Mouse (Mus musculus) small intestine, adult 2 months (tissue): ENCODE data around the gene Cdhr3.

Experiments
- CTCF ChIP-seq: fragments of 200-500 bp; IDR thresholded peaks from 2 replicates; pipeline ENCODE4 v1.5.1; 2012; ENCODE audit warnings: low read depth, mild to moderate bottlenecking, control low read depth, inconsistent platforms, low read length, moderate library complexity, mixed read lengths; ENCODE audit not compliant: insufficient replicate concordance, insufficient read length; ENCODE audit errors: extremely low read depth
- POLR2A ChIP-seq: fragments of 200-500 bp; IDR thresholded peaks from 2 replicates; pipeline ENCODE4 v1.6.1; 2012; ENCODE audit warnings: low read depth, mild to moderate bottlenecking, control low read depth, inconsistent platforms, low read length, moderate library complexity

GRCm38 (mm10) chr12:33083362-33083761 is 9.3 kb downstream of the Cdhr3 start:
- TF ChIP-seq CTCF, result no peak
- TF ChIP-seq POLR2A, result no peak
